Mouse (Mus musculus) erythroblast, embryonic 14.5 days (primary cell): ENCODE measurements around the gene Xylt1.

Experiments
- GATA1 ChIP-seq: IDR thresholded peaks from 2 replicates; pipeline ENCODE4 v1.6.1; 2012; ENCODE audit warnings: low read length, inconsistent platforms, mixed read lengths
- TAL1 ChIP-seq: IDR thresholded peaks from 3 replicates; pipeline ENCODE4 v1.6.1; 2012; ENCODE audit warnings: low read length, inconsistent platforms, mixed read lengths

DNA sequence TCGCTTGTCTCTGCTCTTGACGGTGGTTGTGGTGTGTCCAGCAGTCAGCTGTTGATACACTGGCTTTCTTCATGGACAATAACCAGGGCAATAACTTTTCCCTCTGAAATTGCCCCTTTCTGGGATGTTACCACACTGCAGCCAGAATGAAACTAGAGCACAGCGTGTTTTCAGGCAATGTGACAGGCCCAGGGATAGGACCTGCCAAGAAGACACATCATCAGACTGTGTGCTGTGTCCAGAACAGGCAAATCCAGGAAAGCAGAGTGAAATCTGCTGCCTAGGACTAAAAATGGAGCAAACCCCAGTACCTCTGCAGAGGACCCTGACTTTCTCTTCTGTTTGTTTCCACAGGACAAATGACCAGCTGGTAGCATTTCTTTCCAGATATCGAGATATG, 240.8 kb downstream of the Xylt1 start:
- TF ChIP-seq GATA1 (no peak), TAL1 (no peak)
